Mouse (Mus musculus) heart, postnatal 0 days (tissue): ENCODE measurements at regions not wholly inside any gene's neighbourhood (a gene's known extent, or its start where the extent isn't known, plus 50 kb on each side); places are given as distances from the start of the nearest gene placed in this dataset.

Experiments
- ATAC-seq: fragments of 200-750 bp; cut with Nextera tagmentation; 2 replicates; pipeline ENCODE4 v1.8.0; 2017; ENCODE audit warnings: low read depth, moderate number of reproducible peaks, moderate library complexity; ENCODE audit not compliant: insufficient read depth
- DNase-seq: peaks from one replicate; pipeline ENCODE4 v3.0.0-alpha.2; 2016; ENCODE audit warnings: low spot score
- H3K27ac ChIP-seq: fragments of 300-500 bp; sonication (generic); 2 replicates; pipeline ENCODE4 v1.5.1; 2014; ENCODE audit warnings: low read depth, mild to moderate bottlenecking
- H3K27me3 ChIP-seq: fragments of 300-500 bp; sonication (generic); 2 replicates; pipeline ENCODE4 v1.6.1; 2014; ENCODE audit warnings: low read length, mixed read lengths; ENCODE audit not compliant: control insufficient read depth, insufficient read depth
- H3K36me3 ChIP-seq: fragments of 300-500 bp; sonication (generic); replicated peaks from 2 replicates; pipeline ENCODE4 v1.6.1; 2014; ENCODE audit warnings: low read length, mixed read lengths; ENCODE audit not compliant: control insufficient read depth, insufficient read depth
- H3K4me1 ChIP-seq: fragments of 300-500 bp; sonication (generic); 2 replicates; pipeline ENCODE4 v1.6.1; 2014; ENCODE audit warnings: antibody characterized with exemption; ENCODE audit not compliant: control insufficient read depth, insufficient read depth
- H3K4me2 ChIP-seq: fragments of 300-500 bp; sonication (generic); 2 replicates; pipeline ENCODE4 v1.6.1; 2014; ENCODE audit warnings: low read depth, mild to moderate bottlenecking, low read length, moderate library complexity
- H3K4me3 ChIP-seq: fragments of 300-500 bp; sonication (generic); 2 replicates; pipeline ENCODE4 v1.5.1; 2014; ENCODE audit warnings: low read depth, low read length
- H3K9ac ChIP-seq: fragments of 300-500 bp; sonication (generic); replicated peaks from 2 replicates; pipeline ENCODE4 v1.6.1; 2014; ENCODE audit warnings: low read depth, low read length, mixed read lengths
- H3K9me3 ChIP-seq: fragments of 300-500 bp; sonication (generic); replicated peaks from 2 replicates; pipeline ENCODE4 v1.6.1; 2016; ENCODE audit warnings: low read length; ENCODE audit not compliant: control insufficient read depth
- CTCF ChIP-seq: IDR thresholded peaks from 2 replicates; pipeline ENCODE4 v1.5.1; 2016; ENCODE audit warnings: antibody characterized with exemption, control low read depth, low read depth
- EP300 ChIP-seq: IDR thresholded peaks from 2 replicates; pipeline ENCODE4 v1.6.1; 2016; ENCODE audit warnings: antibody characterized with exemption, low read depth

GRCm38 (mm10) chr17:94808758-94809157 is 58.9 kb upstream of the Mettl4 start:
- H3K9ac ChIP-seq = no peak overlapping the region
- H3K9me3 ChIP-seq = peaks cover 11% of the 10 kb centered on the region; the same call in 1 of the 2 replicates
- TF ChIP-seq CTCF = no peak
- no peak for TF ChIP-seq EP300
- H3K4me1 ChIP-seq = no peaks in the 10 kb centered on the region
- 0 out of 2 replicates have a peak, but pooled peaks cover 6% of the 10 kb centered on the region for H3K36me3 ChIP-seq
- H3K27me3 ChIP-seq = no peaks in the 10 kb centered on the region
- no peak for DNase-seq
- H3K4me3 ChIP-seq = no peak overlapping the region
- no peak overlapping the region for H3K27ac ChIP-seq
- H3K4me2 ChIP-seq = no peak overlapping the region
- no peak for ATAC-seq
